Mouse (Mus musculus): ENCODE results near the gene Ndufa12.

Gene Ndufa12

DNA sequence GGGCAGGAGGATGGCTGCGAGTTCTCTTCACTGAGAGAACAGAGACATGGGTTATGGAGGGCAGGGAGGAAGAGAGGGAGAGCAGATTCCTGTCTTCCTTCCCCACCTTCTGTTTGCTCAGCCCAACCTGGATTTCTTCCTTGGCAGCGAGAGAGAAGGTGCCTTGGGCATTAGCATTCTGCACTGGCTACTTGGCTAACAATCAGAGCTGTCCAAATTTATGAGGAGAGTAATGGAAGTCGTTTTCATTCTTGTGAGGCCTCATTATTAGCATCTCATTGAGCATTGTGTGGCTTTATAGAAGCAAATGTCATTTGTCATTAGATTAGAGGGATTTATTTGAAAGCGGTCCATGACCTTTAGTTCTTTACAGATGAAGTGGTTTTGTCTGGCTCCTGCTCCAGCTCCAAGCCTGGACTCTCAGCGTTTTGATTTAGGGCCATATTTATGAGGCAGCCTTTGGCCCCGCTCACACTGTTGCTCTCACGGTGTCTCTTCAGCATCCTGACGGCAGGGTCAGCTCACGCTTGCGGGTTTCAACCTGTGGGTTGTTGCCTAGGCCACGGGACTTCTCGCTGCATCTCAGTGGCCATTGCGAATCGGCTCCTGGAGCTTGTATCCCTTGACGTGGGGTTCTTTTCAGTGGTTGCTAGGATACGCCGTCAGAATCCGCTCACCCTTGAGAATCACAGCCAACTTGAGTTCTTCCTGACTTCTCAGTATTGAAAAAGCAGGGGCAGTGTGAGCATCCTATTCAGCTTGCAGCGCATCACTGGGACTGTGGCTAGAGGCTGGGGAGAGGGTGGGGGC is 31.9 kb downstream of the Ndufa12 start:
- DNase-seq = peak; percentile 23

DNA sequence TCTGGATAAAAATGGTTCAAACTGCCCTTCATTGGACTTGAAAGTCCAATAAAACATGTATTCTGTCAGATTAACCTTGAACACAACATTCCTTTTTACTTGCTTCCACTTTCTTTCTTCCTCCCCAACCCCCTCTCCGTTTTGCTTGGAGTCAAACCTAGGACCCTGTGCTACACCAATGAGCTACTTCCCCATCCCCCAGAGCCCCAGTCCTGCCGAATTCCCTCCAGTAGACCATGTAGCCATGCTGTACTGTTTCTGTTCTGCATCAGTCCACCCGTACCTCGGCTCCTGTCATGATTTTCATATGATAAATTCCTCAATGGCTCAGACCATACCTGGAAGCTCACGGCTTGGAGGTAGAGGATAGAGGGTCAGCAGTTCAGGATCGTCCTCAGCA is 32.5 kb downstream of the Ndufa12 start:
- no peak for DNase-seq

GRCm38 (mm10) chr10:94235200-94235599 is 36.7 kb downstream of the Ndufa12 start:
- DNase-seq = no peak

GRCm38 (mm10) chr10:94241346-94241745 is 42.8 kb downstream of the Ndufa12 start:
- no peak for DNase-seq

GRCm38 (mm10) chr10:94247748-94248349 is 49.3 kb downstream of the Ndufa12 start:
- no peak for DNase-seq

GRCm38 (mm10) chr10:94249575-94250456 is 51.3 kb downstream of the Ndufa12 start:
- DNase-seq = no peak

- no peak for DNase-seq
Measured at GRCm38 (mm10) chr10:94253260-94253807, 54.8 kb downstream of the Ndufa12 start.

DNA sequence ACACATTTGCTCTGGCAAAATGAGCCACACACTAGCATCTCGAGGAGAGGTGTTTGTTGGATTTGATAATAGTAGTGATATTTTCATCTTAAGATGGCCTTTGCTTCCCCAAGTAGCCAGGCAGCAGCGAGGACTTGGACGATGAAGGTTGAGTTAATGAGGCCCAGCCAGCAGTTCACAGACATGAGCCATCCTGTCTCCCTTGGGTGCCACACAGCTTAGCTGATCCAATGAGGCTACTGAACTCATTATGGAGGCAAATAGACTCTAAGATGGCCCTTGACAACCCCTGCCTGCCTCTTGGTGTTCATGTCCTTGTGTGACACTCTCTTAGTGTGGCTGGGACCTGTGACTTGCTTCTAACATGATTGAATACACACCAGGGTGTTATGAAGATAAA is 56.2 kb downstream of the Ndufa12 start:
- DNase-seq = no peak

DNA sequence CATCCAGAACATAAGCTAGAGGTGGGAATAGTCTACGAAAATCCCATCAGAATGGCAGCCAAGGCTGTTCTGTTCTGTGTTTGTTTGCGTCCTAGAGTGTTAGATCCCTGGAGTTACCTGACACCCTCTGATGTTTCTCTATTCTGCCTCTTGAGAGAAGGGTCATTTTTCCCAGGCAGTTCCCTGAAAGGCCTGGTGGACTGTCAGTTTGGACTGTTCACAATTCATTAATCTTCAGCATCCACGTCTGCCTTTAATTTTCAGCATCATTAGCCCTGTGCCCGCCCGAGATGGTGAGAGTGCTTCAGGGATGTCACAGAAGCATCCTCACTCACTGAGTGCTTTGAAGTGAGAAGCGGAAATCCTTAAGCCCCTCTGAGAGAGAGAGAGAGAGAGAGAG is 57.2 kb downstream of the Ndufa12 start:
- no peak for DNase-seq

DNA sequence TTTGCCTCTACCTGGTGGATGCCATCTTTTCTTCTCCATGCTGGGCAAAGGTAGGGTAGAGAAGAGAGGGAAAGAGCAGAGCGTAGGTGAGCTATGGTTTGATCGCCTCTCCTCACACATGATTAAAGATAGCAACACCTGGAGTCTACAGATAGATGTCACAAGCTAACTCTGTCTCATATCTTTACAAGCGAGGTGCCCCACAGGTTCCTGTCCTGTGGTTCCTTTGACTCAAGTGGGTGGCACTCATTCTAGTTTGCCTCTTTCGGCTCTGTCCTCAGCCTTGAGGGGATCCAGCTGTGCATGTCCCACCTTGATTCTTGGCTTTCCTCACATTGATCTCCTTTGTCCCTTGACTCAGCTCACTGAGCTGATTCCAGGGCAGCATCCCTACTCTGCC is 58.0 kb downstream of the Ndufa12 start:
- DNase-seq = no peak

DNA sequence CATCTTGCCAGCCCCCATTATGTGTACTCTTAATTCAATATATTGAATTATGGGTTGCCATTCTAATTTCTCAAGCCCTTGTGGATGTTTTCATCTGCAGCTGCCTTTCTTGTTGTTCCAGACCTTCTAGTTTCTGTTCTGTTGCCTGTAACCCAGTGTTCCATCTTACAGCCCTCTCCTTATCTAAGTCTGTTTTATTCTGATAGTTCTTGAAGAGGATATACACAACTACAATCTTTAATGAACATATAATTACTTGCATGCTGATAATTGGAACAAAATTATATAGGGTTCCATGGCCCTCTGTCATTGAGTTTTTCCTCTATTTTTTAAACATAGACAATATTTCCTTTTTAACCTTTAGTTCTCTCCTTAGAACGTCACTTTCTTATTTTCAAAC is 62.0 kb downstream of the Ndufa12 start:
- DNase-seq = no peak

DNA sequence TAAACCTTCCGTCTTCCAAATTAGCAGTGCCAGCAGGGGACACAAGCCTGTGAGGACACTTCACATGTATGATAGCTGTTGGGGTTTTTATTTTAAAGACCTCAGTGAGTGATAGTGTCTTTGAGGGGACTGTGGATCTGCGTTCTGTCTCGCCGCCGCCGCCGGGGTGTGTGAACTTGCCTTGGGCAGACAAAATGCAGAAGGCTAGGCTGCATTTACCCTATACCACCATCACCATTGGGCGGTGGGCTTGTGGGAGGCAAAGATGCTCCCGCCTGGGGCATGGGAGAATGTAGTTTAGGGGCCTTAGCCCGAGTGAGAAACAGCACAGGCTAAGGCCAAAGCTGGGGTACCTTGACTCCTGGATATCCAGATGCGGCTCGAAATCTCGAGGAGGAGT is 64.1 kb downstream of the Ndufa12 start:
- no peak for DNase-seq

DNA sequence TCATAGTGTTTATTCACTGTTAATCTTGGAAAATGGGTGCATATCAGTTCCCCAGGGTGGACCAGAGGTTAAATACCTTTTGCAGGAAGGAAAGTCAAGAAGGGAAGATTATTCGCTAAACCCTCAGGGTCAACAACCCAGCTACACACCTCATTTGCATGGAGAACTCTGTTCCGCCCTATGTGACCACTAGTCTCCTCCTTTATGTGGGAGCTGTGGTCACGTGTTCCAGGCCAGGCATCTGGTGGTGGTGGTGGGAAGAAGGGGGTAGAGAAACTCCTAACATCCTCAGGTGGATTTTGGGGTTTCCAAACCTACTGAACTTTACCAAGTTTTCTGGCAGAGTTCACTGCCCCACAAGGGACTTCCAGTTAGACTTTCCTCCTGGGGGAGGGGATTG is 64.7 kb downstream of the Ndufa12 start:
- DNase-seq = no peak

DNA sequence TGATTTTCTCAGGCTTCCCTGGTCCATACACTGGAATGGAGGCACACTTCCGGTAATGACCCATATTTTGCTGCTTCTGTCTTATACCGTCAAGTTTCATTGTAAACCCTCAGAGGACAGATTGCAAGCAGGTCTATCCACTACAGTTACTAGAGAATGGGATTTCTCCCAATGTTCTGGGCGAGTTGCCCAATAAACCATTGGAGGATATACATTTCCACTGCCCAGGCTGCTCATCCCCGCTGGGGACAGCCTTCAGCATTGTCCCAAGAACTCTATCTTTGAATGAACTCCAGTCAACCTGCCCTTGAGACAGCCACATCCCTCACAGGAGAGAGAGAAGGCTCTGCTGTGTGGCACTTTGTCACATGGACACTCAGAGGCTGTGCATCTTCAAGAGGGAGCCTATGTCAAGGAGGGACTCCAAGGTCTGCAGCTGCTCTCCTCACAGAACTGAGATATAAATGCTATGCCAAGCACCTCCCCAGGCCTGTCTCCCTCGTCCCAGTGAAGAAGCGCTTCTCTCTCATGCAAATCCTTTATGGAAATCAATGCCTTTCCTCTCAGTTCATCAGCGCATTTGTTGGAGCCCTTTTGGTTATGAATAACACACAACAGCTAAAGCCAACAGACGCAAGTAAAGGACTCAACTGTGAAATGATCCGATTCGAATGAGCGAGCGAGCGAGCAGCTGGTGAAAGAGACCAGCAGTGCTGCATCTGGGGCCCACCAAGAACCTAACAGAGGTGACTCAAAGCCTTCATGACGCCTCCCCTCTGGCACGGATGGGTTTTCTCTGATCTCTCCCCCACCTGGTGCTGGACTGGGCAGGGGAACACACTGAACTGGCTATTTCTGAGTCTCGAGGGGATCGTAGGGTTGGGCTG is 67.4 kb downstream of the Ndufa12 start:
- DNase-seq = peak; percentile 21
